Mouse (Mus musculus): ENCODE measurements at regions not wholly inside any gene's neighbourhood (a gene's known extent, or its start where the extent isn't known, plus 50 kb on each side); places are given as distances from the start of the nearest gene placed in this dataset.

- intact Hi-C loops (cut with DNase I) = loop anchor here (1.0 to 5.0 kb wide), 2 partner anchors 405 to 532 kb away; no protein-coding TSS in a partner anchor
These were observed 77.9 kb upstream of the Grem2 start for GRCm38 (mm10) chr1:174999265-175000200.

DNA sequence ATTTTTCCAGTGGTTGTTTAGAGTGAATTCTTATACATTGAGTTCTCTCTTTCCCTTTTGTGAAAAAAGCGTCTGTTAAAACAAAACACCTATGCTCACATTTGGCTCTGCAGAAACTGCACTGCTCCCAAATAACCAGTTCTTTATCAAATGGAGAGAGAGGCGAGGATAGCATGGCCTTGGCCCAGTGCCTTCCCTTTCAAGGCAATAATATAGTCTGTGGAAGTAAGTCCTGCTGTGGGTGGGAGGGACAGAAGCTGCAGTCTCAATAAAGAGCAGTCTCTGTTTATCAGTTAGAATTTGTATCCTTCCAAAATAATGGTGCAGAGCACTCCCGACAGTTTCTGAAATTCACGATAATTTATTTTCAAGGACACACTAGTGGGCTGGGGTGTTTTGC lies 70.9 kb upstream of the Grem2 start:
- intact Hi-C loops (cut with DNase I) = no loop called here
- no peak for DNase-seq (ENCODE audit: low spot score in 2 of 2)

More at GRCm38 (mm10) chr1:174999265-175000200, 77.9 kb upstream of the Grem2 start:
- DNase-seq (ENCODE audit: low spot score in 2 of 2) = peak; percentile 48 to 59

DNA sequence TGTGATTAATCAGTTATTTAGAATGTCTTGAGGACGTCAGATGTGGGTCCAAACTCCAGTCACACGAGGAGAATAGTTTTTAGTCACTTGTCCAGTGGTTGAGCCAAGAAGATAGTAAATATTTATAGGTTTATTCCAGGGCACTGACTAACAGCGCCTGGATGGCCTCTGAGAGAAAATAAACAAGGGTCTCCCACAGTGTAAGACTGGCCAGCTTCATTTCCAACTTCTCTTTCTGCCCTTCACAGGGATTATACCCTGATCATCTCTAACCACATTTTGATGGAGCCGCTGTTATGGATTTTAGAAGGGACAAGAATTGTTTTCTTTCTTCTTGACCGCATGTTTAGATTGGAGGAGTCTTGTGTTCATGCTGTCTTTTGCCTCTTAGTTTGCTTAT lies 67.0 kb upstream of the Grem2 start:
- intact Hi-C loops (cut with DNase I) = no loop called here
- DNase-seq (ENCODE audit: low spot score in 2 of 2) = no peak

- intact Hi-C loops (cut with DNase I) = no loop called here
- DNase-seq (ENCODE audit: low spot score in 2 of 2) = peak in 1 of 2 experiments; percentile 5
These were observed 50.3 kb upstream of the Grem2 start for GRCm38 (mm10) chr1:174971895-174972294.
